Mouse (Mus musculus): ENCODE results near the gene Lcp2.

Lcp2 gene

GRCm38 (mm10) chr11:34048375-34049124 lies 1.8 kb downstream of the Lcp2 start:
- DNase-seq (ENCODE audit: low spot score): no peak

GRCm38 (mm10) chr11:34049125-34049379 lies 2.3 kb downstream of the Lcp2 start:
- no peak for DNase-seq (ENCODE audit: low spot score)

- no peak for DNase-seq (ENCODE audit: low spot score)
These were observed 3.3 kb downstream of the Lcp2 start for GRCm38 (mm10) chr11:34050063-34050462.

- DNase-seq (ENCODE audit: low spot score): no peak
These were observed 3.9 kb downstream of the Lcp2 start for GRCm38 (mm10) chr11:34050643-34051042.

GRCm38 (mm10) chr11:34053031-34053818 lies 6.5 kb downstream of the Lcp2 start:
- no peak for DNase-seq (ENCODE audit: low spot score)

- DNase-seq (ENCODE audit: low spot score): peak; percentile 40
These were observed 7.5 kb downstream of the Lcp2 start for GRCm38 (mm10) chr11:34054031-34054727.

- no peak for DNase-seq (ENCODE audit: low spot score)
These were observed 10.0 kb downstream of the Lcp2 start for GRCm38 (mm10) chr11:34056715-34057114.

GRCm38 (mm10) chr11:34058332-34058731 lies 11.6 kb downstream of the Lcp2 start:
- no peak for DNase-seq (ENCODE audit: low spot score)

GRCm38 (mm10) chr11:34058960-34059359 lies 12.2 kb downstream of the Lcp2 start:
- no peak for DNase-seq (ENCODE audit: low spot score)

- DNase-seq (ENCODE audit: low spot score): no peak
These were observed 15.0 kb downstream of the Lcp2 start for GRCm38 (mm10) chr11:34061740-34062139.

- DNase-seq (ENCODE audit: low spot score): no peak
These were observed 16.5 kb downstream of the Lcp2 start for GRCm38 (mm10) chr11:34063257-34063656.

GRCm38 (mm10) chr11:34063702-34064485 lies 17.2 kb downstream of the Lcp2 start:
- DNase-seq (ENCODE audit: low spot score): no peak

GRCm38 (mm10) chr11:34070596-34070995 lies 23.9 kb downstream of the Lcp2 start:
- no peak for DNase-seq (ENCODE audit: low spot score)

GRCm38 (mm10) chr11:34072309-34072708 lies 25.6 kb downstream of the Lcp2 start:
- DNase-seq (ENCODE audit: low spot score): no peak

- DNase-seq (ENCODE audit: low spot score): peak; percentile 16
These were observed 27.1 kb downstream of the Lcp2 start for GRCm38 (mm10) chr11:34073776-34074175.

- no peak for DNase-seq (ENCODE audit: low spot score)
These were observed 31.1 kb downstream of the Lcp2 start for GRCm38 (mm10) chr11:34077870-34078269.

- no peak for DNase-seq (ENCODE audit: low spot score)
These were observed 31.9 kb downstream of the Lcp2 start for GRCm38 (mm10) chr11:34078581-34078980.

- DNase-seq (ENCODE audit: low spot score): peak; percentile 29
These were observed 33.1 kb downstream of the Lcp2 start for GRCm38 (mm10) chr11:34079542-34080464.

- no peak for DNase-seq (ENCODE audit: low spot score)
These were observed 37.1 kb downstream of the Lcp2 start for GRCm38 (mm10) chr11:34083795-34084194.

GRCm38 (mm10) chr11:34084639-34085038 lies 37.9 kb downstream of the Lcp2 start:
- no peak for DNase-seq (ENCODE audit: low spot score)

GRCm38 (mm10) chr11:34086164-34086751 lies 39.5 kb downstream of the Lcp2 start:
- DNase-seq (ENCODE audit: low spot score): no peak
